Mouse (Mus musculus): Measurements from ENCODE around the gene Gm6377. TPM values are rescaled to one million over a fixed set of nuclear protein-coding genes. Genes with fewer than 3 reads are reported as not detected.

Gm6377 gene
- polyA plus RNA-seq, 1 experiment from 2014 or later, result not detected

DNA sequence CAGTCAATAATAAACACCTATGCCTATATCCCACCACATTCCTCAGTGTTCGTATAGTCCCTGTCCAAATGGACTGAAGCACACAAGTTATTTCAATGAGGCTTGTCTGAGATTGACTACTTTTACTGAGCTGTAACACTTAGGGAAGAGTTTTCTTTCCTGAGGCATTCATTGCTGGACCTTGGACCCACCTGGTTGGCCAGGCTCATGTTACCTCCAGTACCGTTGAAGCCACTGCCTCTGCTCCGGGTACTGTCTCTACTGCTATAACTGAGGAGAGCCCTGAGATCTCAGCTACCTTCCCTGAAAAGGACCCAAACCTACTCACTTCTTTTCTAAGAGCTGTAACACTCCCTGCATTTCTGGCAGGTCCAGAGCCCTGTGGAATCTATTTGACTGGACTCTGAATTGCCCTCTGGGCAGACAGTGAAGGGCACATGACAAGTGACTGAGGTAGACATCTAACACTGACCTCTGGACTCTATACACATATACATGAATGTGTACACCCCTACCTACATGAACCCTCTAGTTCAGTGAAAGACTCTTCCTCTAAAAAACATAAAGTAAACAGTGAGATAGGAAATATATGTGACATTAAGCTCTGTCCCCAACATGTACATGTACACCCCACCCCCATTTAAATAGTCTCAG is 39.0 kb downstream of the Gm6377 start:
- Histone ChIP-seq H3K36me3 (replicated peaks) (no peaks in the 10 kb centered on the region), H3K9ac (no peak overlapping the region), H3K4me3 (replicated peaks) (no peak overlapping the region), H3K27me3 (no peaks in the 10 kb centered on the region), H3K4me1 (no peaks in the 10 kb centered on the region), H3K4me2 (no peak overlapping the region), H3K27ac (no peak overlapping the region), H3K9me3 (no peaks in the 10 kb centered on the region)
- ATAC-seq (ENCODE audit: low FRiP score), result no peak
- WGBS, result 95% methylated on average over 3 of the region's 3 CpGs

DNA sequence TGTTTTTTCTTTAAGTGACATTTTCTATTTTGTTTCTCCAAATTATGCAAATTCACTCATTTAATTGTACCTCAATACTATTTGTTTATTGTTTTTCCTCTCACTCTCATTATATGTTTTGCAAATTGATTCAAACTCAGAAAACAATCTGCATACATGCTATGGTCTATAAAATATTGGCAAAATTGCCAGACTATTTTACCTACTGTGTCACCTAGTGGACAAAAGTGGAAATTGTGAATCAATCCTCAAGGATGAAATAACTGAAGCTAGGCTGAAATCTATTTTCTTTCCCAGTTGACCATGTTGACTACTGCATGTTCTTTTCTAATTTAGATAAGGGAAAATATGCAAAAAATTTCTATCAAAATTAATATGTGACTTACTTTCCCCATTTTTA is 41.6 kb downstream of the Gm6377 start:
- no peak for ATAC-seq (ENCODE audit: low FRiP score)
- no peaks in the 10 kb centered on the region for H3K27me3 ChIP-seq
- no peak overlapping the region for H3K9ac ChIP-seq

More for the DNA sequence above, 41.6 kb downstream of the Gm6377 start:
- Histone ChIP-seq H3K9me3 (no peaks in the 10 kb centered on the region), H3K27ac (no peak overlapping the region), H3K4me1 (no peaks in the 10 kb centered on the region), H3K4me2 (no peak overlapping the region), H3K36me3 (replicated peaks) (no peaks in the 10 kb centered on the region), H3K4me3 (replicated peaks) (no peak overlapping the region)

Other genes with a start within 250 kb of the Gm6377 start
- 43.2 and 47.4 TPM in 2 replicates for gene Hmgn5, start 183.4 kb upstream of the Gm6377 start, polyA plus RNA-seq (2016; fragmentation: Nextera tagmentation; extraction: Ambion mirVana)
- 236 TPM in 2 replicates for gene Sh3bgrl, start 101.4 kb upstream of the Gm6377 start, polyA plus RNA-seq (2016; fragmentation: Nextera tagmentation; extraction: Ambion mirVana)